Mouse (Mus musculus): ENCODE measurements around the gene Gm3415. TPM values are rescaled to one million over a fixed set of nuclear protein-coding genes. Genes with fewer than 3 reads are reported as not detected.
A peak's percentile ranks its signal among the peaks of the same experiment; 100 is the strongest.
"Not testable (repeated sequence)": the region's sequence is repeated elsewhere in the genome, so short reads cannot be mapped to it uniquely, and the experiment has no call there.

Gm3415 gene
- polyA plus RNA-seq (2015; fragmentation: Nextera tagmentation; extraction: Ambion mirVana): not detected in 2 replicates

- H3K9ac ChIP-seq; H3K4me1 ChIP-seq; ATAC-seq (replicated peaks); H3K27me3 ChIP-seq (replicated peaks); H3K27ac ChIP-seq; H3K36me3 ChIP-seq (replicated peaks); H3K4me2 ChIP-seq; H3K4me3 ChIP-seq; H3K9me3 ChIP-seq: not testable (repeated sequence)
- no CpG with 5 or more reads among the region's 3 CpGs for WGBS
Measured at GRCm38 (mm10) chr5:146555836-146556235, at the start of gene Gm3415. TSS of gene Gm3415 (plus strand) at chr5:146556136.

GRCm38 (mm10) chr5:146513823-146514222, 42.1 kb upstream of the Gm3415 start, which contains the start of gene Gm3402:
TSS of gene Gm3402 (plus strand) at chr5:146514123.
- H3K27me3 ChIP-seq (replicated peaks); H3K27ac ChIP-seq; ATAC-seq (replicated peaks); H3K4me1 ChIP-seq; H3K4me2 ChIP-seq; H3K9me3 ChIP-seq; H3K36me3 ChIP-seq (replicated peaks); H3K4me3 ChIP-seq; H3K9ac ChIP-seq: not testable (repeated sequence)
- WGBS: 80% methylated on average over 1 of the region's 5 CpGs

GRCm38 (mm10) chr5:146525501-146525900, 30.4 kb upstream of the Gm3415 start, which contains the start of gene Gm3404:
TSS of gene Gm3404 (plus strand) at chr5:146525801.
- WGBS: 97% methylated on average over 3 of the region's 3 CpGs
- not testable (repeated sequence) for H3K4me2 ChIP-seq; H3K27ac ChIP-seq; H3K4me1 ChIP-seq; H3K4me3 ChIP-seq; H3K9me3 ChIP-seq; H3K27me3 ChIP-seq (replicated peaks); H3K9ac ChIP-seq; H3K36me3 ChIP-seq (replicated peaks); ATAC-seq (replicated peaks)

DNA sequence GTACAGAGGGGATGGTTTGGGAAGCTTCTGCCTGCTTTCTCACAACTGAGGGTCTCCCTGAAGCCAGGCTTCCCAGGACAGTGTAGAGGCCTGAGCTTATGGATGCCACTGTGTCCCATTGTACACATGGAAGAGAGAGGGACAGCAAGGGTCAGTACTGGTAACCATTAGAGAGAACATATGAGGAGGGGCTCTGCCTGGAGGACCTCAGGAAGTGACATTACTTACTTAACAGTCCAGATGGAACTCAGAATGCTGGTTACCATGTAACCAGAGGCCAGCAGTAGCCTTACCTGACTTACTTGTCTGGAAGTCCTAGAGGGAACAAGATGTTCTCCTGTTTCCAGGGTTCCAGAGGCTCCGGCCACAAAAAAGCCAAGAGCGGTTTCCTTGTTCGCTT, 18.6 kb upstream of the Gm3415 start, which contains the start of gene Gm3409:
Gene Gm3409 (plus strand): TSS at position 301 of the 400 bp plus-strand sequence.
- H3K9me3 ChIP-seq; H3K4me3 ChIP-seq; ATAC-seq (replicated peaks); H3K4me2 ChIP-seq; H3K27ac ChIP-seq; H3K9ac ChIP-seq; H3K36me3 ChIP-seq (replicated peaks); H3K27me3 ChIP-seq (replicated peaks); H3K4me1 ChIP-seq: not testable (repeated sequence)
- WGBS: 100% methylated on average over 1 of the region's 3 CpGs

DNA sequence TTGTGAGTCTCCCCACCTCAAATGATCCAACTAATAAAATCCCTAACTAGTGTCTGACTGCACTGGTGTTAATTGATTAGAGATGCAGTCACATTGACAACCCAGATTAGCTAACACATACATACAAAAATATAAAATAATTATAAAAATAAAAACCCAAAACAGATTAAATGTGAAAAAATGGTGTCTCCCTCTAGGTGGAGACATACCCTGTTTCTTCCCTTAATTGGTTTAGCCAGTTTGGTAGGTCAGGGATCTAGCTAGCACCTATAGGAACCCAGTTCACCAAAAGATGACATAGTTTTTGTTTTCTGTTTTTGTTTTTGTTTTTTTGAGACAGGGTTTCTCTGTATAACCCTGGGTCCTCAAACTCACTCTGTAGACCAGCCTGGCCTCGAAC, 8.3 kb downstream of the Gm3415 start:
- Histone ChIP-seq H3K27me3 (replicated peaks) (no peaks in the 10 kb centered on the region), H3K27ac (no peak overlapping the region), H3K36me3 (replicated peaks) (no peaks in the 10 kb centered on the region), H3K9ac (no peak overlapping the region), H3K4me2 (no peak overlapping the region), H3K4me3 (no peak overlapping the region), H3K4me1 (no peaks in the 10 kb centered on the region), H3K9me3 (no peaks in the 10 kb centered on the region)
- ATAC-seq (replicated peaks): no peak
- WGBS: 76% methylated on average over 1 of the region's 1 CpGs

GRCm38 (mm10) chr5:146567054-146567453, 11.1 kb downstream of the Gm3415 start:
- no peaks in the 10 kb centered on the region for H3K4me1 ChIP-seq
- no peaks in the 10 kb centered on the region for H3K36me3 ChIP-seq (replicated peaks)
- no peaks in the 10 kb centered on the region for H3K9me3 ChIP-seq
- ATAC-seq (replicated peaks): peak; percentile 65; the same call in 1 of the 2 replicates
- H3K27me3 ChIP-seq (replicated peaks): no peaks in the 10 kb centered on the region
- H3K4me3 ChIP-seq: no peak overlapping the region
- H3K27ac ChIP-seq: no peak overlapping the region
- no peak overlapping the region for H3K4me2 ChIP-seq
- no peak overlapping the region for H3K9ac ChIP-seq
- WGBS: 66% methylated on average over 4 of the region's 4 CpGs

DNA sequence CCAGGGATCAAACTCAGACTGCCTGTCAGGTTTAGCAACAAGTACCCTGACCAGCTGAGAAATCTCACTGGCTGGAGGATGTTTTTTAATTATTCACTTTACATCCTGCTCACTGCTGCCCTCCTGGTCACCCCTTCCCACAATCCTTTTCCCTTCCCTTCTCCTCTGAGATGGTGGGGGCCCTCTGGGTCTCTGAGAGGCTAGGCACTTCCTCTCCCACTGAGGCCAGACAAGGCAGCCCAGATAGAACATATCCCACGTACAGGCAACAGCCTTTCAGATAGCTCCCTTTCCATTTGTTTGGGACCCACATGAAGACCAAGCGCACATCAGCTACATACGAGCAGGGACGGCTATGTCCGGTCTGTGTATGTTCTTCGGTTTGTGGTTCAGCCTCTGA, 14.2 kb downstream of the Gm3415 start:
- WGBS: 87% methylated on average over 6 of the region's 6 CpGs
- not testable (repeated sequence) for ATAC-seq (replicated peaks); H3K4me2 ChIP-seq; H3K4me3 ChIP-seq; H3K9me3 ChIP-seq; H3K27me3 ChIP-seq (replicated peaks); H3K9ac ChIP-seq; H3K27ac ChIP-seq; H3K4me1 ChIP-seq; H3K36me3 ChIP-seq (replicated peaks)

- not testable (repeated sequence) for H3K4me3 ChIP-seq; H3K4me1 ChIP-seq; H3K9me3 ChIP-seq; H3K9ac ChIP-seq; H3K27ac ChIP-seq; H3K27me3 ChIP-seq (replicated peaks); H3K4me2 ChIP-seq; H3K36me3 ChIP-seq (replicated peaks)
- WGBS: 54% methylated on average over 6 of the region's 6 CpGs
- ATAC-seq (replicated peaks): peak; percentile 78
Measured at GRCm38 (mm10) chr5:146571830-146572734, 16.1 kb downstream of the Gm3415 start.

DNA sequence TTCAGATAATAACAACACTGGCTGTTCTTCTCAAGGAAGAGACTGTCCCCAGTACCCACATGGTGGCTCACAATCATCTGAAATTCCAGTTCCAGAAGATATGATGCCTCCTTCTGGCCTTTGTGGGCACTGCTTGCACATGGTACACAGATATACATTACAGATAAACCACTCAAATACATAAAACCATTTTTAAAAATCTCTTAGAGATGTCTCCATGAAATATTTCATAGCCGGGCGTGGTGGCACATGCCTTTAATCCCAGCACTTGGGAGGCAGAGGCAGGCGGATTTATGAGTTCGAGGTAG, 16.8 kb downstream of the Gm3415 start:
- 88% methylated on average over 4 of the region's 4 CpGs for WGBS
- H3K36me3 ChIP-seq (replicated peaks); ATAC-seq (replicated peaks); H3K27me3 ChIP-seq (replicated peaks); H3K4me3 ChIP-seq; H3K4me2 ChIP-seq; H3K9me3 ChIP-seq; H3K27ac ChIP-seq; H3K9ac ChIP-seq; H3K4me1 ChIP-seq: not testable (repeated sequence)

DNA sequence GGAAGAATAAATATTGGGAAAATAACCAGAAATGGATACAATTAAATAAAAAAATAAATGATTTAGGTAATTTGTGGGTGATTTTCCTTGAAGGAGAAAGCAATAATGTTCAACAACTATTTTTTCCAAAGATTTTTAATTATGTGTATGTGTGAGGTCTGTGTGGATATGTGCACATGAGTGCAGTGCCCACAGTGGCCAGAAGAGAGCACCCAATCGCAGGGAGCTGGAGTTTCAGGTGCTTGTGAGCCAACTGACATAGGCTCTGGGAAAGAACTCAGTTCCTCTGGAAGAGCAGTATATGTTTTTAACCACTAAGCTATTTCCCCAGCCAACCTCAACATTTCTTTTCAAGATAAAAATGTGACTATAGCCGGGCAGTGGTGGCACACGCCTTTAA, 20.7 kb downstream of the Gm3415 start:
- Histone ChIP-seq H3K4me1 (no peaks in the 10 kb centered on the region), H3K36me3 (replicated peaks) (no peaks in the 10 kb centered on the region), H3K9ac (no peak overlapping the region), H3K4me3 (no peak overlapping the region), H3K4me2 (no peak overlapping the region), H3K27me3 (replicated peaks) (no peaks in the 10 kb centered on the region), H3K9me3 (no peaks in the 10 kb centered on the region), H3K27ac (no peak overlapping the region)
- 95% methylated on average over 3 of the region's 3 CpGs for WGBS
- ATAC-seq (replicated peaks): no peak

DNA sequence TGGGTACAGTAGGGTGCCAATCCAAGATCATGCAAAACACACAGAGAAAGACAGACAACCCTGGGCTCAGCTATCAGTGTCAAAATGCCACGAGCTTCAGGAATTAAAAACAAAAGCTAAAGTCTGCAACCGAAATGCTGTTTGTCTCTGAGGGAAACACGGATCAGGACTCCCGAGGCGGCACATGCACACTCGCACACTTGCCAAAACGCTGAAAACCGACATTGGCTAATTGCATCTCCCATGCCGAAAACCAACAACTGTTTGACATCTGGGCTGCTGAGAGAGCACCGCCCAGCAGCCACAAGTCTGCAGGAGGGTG, 28.2 kb downstream of the Gm3415 start:
- H3K27me3 ChIP-seq (replicated peaks): peaks cover 30% of the 10 kb centered on the region
- H3K4me2 ChIP-seq: peak overlapping the region; percentile 90
- peak overlapping the region; percentile 48; the same call in 1 of the 2 replicates for H3K27ac ChIP-seq
- H3K9me3 ChIP-seq: no peaks in the 10 kb centered on the region
- peak overlapping the region; percentile 57 for H3K9ac ChIP-seq
- WGBS: 8% methylated on average over 10 of the region's 10 CpGs
- no peaks in the 10 kb centered on the region for H3K36me3 ChIP-seq (replicated peaks)
- no peak; the same call in 1 of the 2 replicates for ATAC-seq (replicated peaks)
- H3K4me1 ChIP-seq: peaks cover 16% of the 10 kb centered on the region
- peak overlapping the region; percentile 63 for H3K4me3 ChIP-seq

GRCm38 (mm10) chr5:146584478-146585306, 28.8 kb downstream of the Gm3415 start, which contains the start of gene Gpr12:
TSS of gene Gpr12 (minus strand) at chr5:146585239.
- Histone ChIP-seq H3K4me1 (peaks cover 16% of the 10 kb centered on the region), H3K4me2 (peak within 1 kb of the TSS; percentile 90), H3K27ac (peak within 1 kb of the TSS; percentile 48), H3K27me3 (replicated peaks) (peaks cover 32% of the 10 kb centered on the region), H3K36me3 (replicated peaks) (no peaks in the 10 kb centered on the region), H3K9me3 (no peaks in the 10 kb centered on the region), H3K4me3 (peak within 1 kb of the TSS; percentile 63), H3K9ac (peak within 1 kb of the TSS; percentile 57)
- peak; percentile 82 for ATAC-seq (replicated peaks)
- WGBS: under 1% methylated on average over 64 of the region's 64 CpGs

Measured in midbrain, embryonic 15.5 days (tissue).